Mouse (Mus musculus) heart, embryonic 14.5 days (tissue): ENCODE data around the gene Rgs9. TPM values are rescaled to one million over a fixed set of nuclear protein-coding genes. Genes with fewer than 3 reads are reported as not detected.

ENCODE experiments used
- ATAC-seq: fragments of 200-750 bp; cut with Nextera tagmentation; 2 replicates; pipeline ENCODE4 v1.8.0; 2017; ENCODE audit warnings: low read depth, moderate TSS enrichment; ENCODE audit not compliant: insufficient number of reproducible peaks, insufficient read depth, low FRiP score
- H3K27ac ChIP-seq, 2 experiments: fragments of 200-500 bp in 1 of 2; fragments of 300-500 bp in 1 of 2; sonication (generic) in 1 of 2; replicated peaks in 1 of 2; 2 replicates each; pipeline ENCODE4 v1.5.1; 2012 to 2014; ENCODE audit warnings: low read depth in 2 of 2, low read length in 2 of 2, control low read depth in 1 of 2, mild to moderate bottlenecking in 1 of 2, mixed read lengths in 1 of 2; ENCODE audit not compliant: control insufficient read depth in 1 of 2, insufficient read depth in 1 of 2
- H3K27me3 ChIP-seq: fragments of 300-500 bp; sonication (generic); 2 replicates; pipeline ENCODE4 v1.6.1; 2014; ENCODE audit warnings: mild to moderate bottlenecking, low read length, control low read depth; ENCODE audit not compliant: control insufficient read depth, insufficient read depth
- H3K36me3 ChIP-seq: fragments of 300-500 bp; sonication (generic); 2 replicates; pipeline ENCODE4 v1.6.1; 2014; ENCODE audit warnings: mild to moderate bottlenecking, control low read depth, low read length, mixed read lengths; ENCODE audit not compliant: control insufficient read depth, insufficient read depth
- H3K4me1 ChIP-seq, 2 experiments: fragments of 200-500 bp in 1 of 2; fragments of 300-500 bp in 1 of 2; sonication (generic) in 1 of 2; 2 replicates each; pipeline ENCODE4 v1.6.1; 2012 to 2014; ENCODE audit warnings: low read length in 2 of 2, control low read depth in 1 of 2, mixed read lengths in 1 of 2; ENCODE audit not compliant: control insufficient read depth in 2 of 2, insufficient read depth in 2 of 2
- H3K4me2 ChIP-seq: fragments of 300-500 bp; sonication (generic); 2 replicates; pipeline ENCODE4 v1.6.1; 2014; ENCODE audit warnings: mild to moderate bottlenecking, low read length
- H3K4me3 ChIP-seq, 2 experiments: fragments of 200-500 bp in 1 of 2; fragments of 300-500 bp in 1 of 2; sonication (generic) in 1 of 2; 2 replicates each; pipeline ENCODE4 v1.5.1; 2012 to 2014; ENCODE audit warnings: low read length in 2 of 2, mild to moderate bottlenecking in 2 of 2, control low read depth in 1 of 2, low read depth in 1 of 2, moderate library complexity in 1 of 2; ENCODE audit not compliant: control insufficient read depth in 1 of 2, insufficient read depth in 1 of 2
- H3K9ac ChIP-seq: fragments of 300-500 bp; sonication (generic); 2 replicates; pipeline ENCODE4 v1.6.1; 2014; ENCODE audit warnings: mild to moderate bottlenecking, low read length
- H3K9me3 ChIP-seq: fragments of 300-500 bp; sonication (generic); 2 replicates; pipeline ENCODE4 v1.6.1; 2016; ENCODE audit warnings: low read length, control low read depth; ENCODE audit not compliant: control insufficient read depth
- WGBS: fragments of 180-500 bp; shearing (Covaris S2); extraction: QIAGEN DNeasy Blood & Tissue Kit; methylation state at CpG from one replicate; pipeline ENCODE4 v1.1.7; 2014; 5-methylcytosine and 5-hydroxymethylcytosine counted together
- polyA plus RNA-seq: library from polyadenylated mRNA; unstranded; fragments of >200 nt; fragmentation: Nextera tagmentation; extraction: Ambion mirVana; gene quantifications from 2 replicates; pipeline ENCODE4 v1.2.1, GENCODE M21; 2014

The Rgs9 gene
- polyA plus RNA-seq, 1 experiment from 2014 or later, result 0.82 TPM

DNA sequence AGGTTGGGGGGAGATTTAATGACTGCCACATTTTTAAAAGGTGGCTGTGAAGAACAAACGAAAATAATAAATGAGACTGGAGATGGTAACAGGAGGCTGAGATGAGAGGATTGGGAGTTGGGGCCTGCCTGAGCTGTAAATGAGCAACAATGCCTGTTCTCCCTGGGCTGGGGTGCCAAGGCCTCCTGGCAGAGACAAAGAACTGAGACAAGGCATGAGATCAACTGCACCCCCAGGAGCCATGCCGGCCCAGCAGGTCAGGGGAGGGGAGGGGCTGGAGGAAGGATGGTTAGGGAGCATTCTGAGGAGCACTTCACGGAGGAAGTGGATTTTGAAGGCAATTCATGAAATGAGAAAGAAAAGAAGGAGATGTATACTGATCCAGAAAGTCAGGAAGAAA is 29.5 kb upstream of the Rgs9 start:
- no peak for ATAC-seq

DNA sequence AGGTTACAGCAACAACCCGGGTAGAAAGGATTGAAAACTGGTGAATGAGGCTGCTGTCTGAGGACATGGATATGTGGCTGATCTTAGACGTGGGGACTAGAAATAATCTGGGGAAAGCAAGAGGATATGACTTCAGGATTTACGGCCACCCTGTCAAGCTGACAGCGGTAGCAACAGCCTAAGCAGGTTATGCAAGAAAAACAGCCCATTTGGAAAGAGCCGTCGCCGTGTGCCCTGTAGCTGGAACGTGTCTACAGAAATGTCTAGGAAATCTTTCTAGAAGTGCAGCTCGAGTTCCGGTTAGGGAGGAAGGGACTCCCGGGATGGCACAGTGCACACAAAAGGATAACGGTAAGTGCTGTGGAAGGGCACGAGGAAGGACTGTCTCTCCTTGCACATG is 28.3 kb upstream of the Rgs9 start:
- ATAC-seq, result no peak
- no peak overlapping the region for H3K4me3 ChIP-seq
- 66% methylated on average over 13 of the region's 13 CpGs for WGBS
- no peaks in the 10 kb centered on the region for H3K27me3 ChIP-seq
- no peaks in the 10 kb centered on the region for H3K36me3 ChIP-seq
- H3K4me2 ChIP-seq, result no peak overlapping the region
- H3K27ac ChIP-seq, result no peak overlapping the region
- H3K4me1 ChIP-seq, result 0 out of 4 replicates have a peak, but pooled peaks cover 0 to 5% of the 10 kb centered on the region in 2 experiments
- H3K9ac ChIP-seq, result no peak overlapping the region
- H3K9me3 ChIP-seq, result no peaks in the 10 kb centered on the region

More for the DNA sequence above, 29.5 kb upstream of the Rgs9 start:
- no peak overlapping the region for H3K4me2 ChIP-seq
- no peak overlapping the region for H3K4me3 ChIP-seq
- H3K27me3 ChIP-seq, result no peaks in the 10 kb centered on the region
- no peaks in the 10 kb centered on the region for H3K9me3 ChIP-seq
- 48% methylated on average over 3 of the region's 3 CpGs for WGBS
- H3K36me3 ChIP-seq, result no peaks in the 10 kb centered on the region
- H3K9ac ChIP-seq, result no peak overlapping the region
- 0 out of 4 replicates have a peak, but pooled peaks cover 0 to 10% of the 10 kb centered on the region in 2 experiments for H3K4me1 ChIP-seq
- H3K27ac ChIP-seq, result no peak overlapping the region

DNA sequence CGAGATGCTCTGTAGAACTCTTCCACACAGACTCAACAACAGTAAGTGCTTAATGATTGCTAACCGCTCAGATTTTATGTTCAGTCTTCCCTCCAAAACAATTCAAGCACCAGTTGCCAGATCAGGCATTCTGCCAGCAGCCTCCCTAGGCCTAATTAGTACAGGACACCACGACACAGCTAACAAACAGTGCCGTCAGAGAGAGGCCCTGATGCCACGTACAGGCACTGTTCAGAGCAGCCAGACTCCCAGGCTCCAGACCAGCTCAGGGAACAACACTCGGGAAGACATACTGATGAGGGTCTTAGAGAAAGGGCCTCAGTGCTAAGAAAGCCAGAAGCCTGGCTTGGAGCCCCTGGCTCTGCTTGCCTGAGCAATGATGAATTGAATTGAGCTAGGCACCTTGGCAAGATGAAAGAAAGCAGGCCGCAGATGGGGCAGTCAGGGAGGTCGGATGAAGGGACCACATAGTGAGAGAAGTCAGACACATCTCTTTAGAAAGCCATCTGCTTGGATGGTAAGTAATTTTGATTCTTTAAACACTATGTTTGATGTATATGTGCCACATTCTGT is 22.5 kb upstream of the Rgs9 start:
- 52% methylated on average over 8 of the region's 8 CpGs for WGBS

DNA sequence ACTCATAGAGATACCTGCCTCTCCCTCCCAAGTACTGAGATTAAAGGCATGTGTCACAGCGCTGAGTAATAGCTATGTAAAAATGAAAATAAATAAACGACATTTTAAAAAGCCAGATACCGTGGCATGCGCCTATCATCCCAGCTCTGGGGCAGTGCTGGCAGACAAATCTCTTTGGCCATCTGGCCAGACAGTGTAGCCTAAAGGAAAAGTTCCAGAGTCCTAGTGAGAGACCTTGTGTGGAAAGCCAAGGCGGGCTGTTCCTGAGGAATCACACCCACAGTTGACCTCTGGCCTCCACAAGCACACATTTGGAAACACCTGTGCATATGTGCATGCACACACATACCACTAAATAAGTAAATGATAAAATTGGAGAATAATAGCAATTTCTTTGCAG is 22.0 kb upstream of the Rgs9 start:
- no peak overlapping the region for H3K9ac ChIP-seq
- H3K9me3 ChIP-seq, result no peaks in the 10 kb centered on the region
- no peaks in the 10 kb centered on the region for H3K4me1 ChIP-seq
- H3K36me3 ChIP-seq, result no peaks in the 10 kb centered on the region
- no peak overlapping the region for H3K4me2 ChIP-seq
- no peak overlapping the region for H3K4me3 ChIP-seq
- WGBS, result 87% methylated on average over 5 of the region's 5 CpGs
- H3K27ac ChIP-seq, result no peak overlapping the region
- no peak for ATAC-seq
- no peaks in the 10 kb centered on the region for H3K27me3 ChIP-seq

More for the DNA sequence above, 22.5 kb upstream of the Rgs9 start:
- Histone ChIP-seq H3K36me3 (no peaks in the 10 kb centered on the region), H3K9me3 (no peaks in the 10 kb centered on the region), H3K4me1 (no peaks in the 10 kb centered on the region), H3K4me2 (no peak overlapping the region), H3K27ac (no peak overlapping the region), H3K4me3 (no peak overlapping the region), H3K9ac (no peak overlapping the region), H3K27me3 (no peaks in the 10 kb centered on the region)
- no peak for ATAC-seq

DNA sequence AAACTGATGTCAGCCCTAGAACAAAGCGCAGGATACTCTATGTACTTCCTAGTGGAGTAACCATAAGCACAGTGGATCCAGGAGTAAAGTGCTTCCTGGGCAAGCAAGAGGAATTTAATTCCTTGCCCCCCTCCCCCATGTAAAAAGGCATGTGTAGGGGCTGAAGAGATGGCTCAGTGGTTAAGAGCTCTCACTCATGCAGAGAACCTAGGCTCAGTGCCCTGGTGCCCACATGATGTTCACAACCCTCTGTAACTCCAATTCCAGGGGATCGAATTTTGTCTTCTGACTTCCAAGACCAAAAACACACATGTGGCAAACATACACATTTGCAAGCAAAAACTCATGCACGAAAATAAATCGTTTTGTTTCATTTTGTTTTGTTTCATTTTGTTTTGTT is 21.5 kb upstream of the Rgs9 start:
- Histone ChIP-seq H3K9ac (no peak overlapping the region), H3K27ac (no peak overlapping the region), H3K36me3 (no peaks in the 10 kb centered on the region), H3K4me3 (no peak overlapping the region), H3K27me3 (no peaks in the 10 kb centered on the region; the same call in 1 of the 2 replicates), H3K9me3 (no peaks in the 10 kb centered on the region), H3K4me1 (no peaks in the 10 kb centered on the region), H3K4me2 (no peak overlapping the region)
- WGBS, result 76% methylated on average over 4 of the region's 4 CpGs
- ATAC-seq, result no peak

DNA sequence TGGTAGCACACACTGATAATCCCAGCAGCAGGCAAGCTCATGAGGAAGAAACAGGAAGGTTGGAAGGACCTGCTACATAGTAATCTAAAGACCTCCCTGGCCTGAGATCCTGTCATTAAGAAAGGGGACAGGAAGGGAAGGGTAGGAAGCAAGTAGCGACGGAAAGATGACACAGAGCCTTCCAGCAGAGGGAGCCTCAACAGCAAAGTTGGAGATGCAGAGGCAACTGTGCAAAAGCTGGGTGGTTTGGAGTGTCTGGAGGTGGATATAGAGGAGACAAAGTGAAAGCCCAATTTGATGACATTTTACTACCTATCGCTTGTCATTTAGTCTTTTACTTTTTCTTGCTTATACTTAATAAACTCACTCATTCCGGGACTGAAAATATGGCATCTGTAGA is 19.0 kb upstream of the Rgs9 start:
- no peak for ATAC-seq
- no peak overlapping the region for H3K4me3 ChIP-seq
- H3K9me3 ChIP-seq, result no peaks in the 10 kb centered on the region
- H3K27ac ChIP-seq, result no peak overlapping the region
- no peak overlapping the region for H3K4me2 ChIP-seq
- H3K9ac ChIP-seq, result no peak overlapping the region
- no peaks in the 10 kb centered on the region for H3K4me1 ChIP-seq
- peaks cover 8% of the 10 kb centered on the region for H3K27me3 ChIP-seq
- H3K36me3 ChIP-seq, result no peaks in the 10 kb centered on the region
- 29% methylated on average over 4 of the region's 4 CpGs for WGBS

DNA sequence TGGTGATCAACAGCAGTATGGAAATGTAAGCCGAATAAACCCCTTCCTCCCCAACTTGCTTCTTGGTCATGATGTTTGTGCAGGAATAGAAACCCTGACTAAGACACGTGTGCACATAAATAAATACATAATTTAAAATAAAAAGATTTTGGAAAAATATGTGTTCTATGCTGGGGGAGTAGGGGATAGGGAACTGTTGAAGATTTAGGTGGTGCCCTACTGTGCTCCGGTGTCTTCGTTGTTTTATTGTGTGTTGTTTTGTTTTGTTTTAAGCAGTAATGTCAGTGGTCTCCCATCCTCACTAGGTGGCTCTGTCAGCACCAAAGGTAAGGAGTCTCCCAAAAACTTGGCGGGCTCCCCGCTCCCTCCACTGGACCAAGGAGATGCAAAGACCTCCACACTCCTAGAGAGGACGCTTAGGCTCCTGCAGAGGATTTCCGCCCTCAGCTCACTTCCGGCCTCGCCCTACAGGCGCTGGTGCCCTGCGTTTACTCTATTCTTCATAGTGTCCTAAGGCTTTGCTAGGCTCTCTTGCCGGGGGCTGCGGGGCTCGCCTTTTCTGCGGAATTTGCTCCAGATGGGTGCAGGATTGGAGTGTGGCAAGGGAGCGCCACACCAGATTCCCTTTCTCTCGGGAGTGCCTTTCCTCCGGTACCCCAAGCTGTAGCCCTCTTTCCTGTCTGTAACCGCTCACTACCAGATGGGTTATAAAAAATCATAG is 14.1 kb upstream of the Rgs9 start:
- no peak for ATAC-seq
- Histone ChIP-seq H3K4me2 (peak overlapping the region; percentile 69), H3K9ac (peak overlapping the region; percentile 77), H3K4me1 (no peaks in the 10 kb centered on the region), H3K27me3 (peaks cover 8% of the 10 kb centered on the region), H3K4me3 (peak overlapping the region; percentile 60 to 71), H3K27ac (no peak overlapping the region), H3K9me3 (no peaks in the 10 kb centered on the region), H3K36me3 (no peaks in the 10 kb centered on the region)
- WGBS, result 15% methylated on average over 20 of the region's 20 CpGs
